Mouse (Mus musculus) liver, embryonic 13.5 days (tissue): ENCODE data around the gene Zeb2. TPM values are rescaled to one million over a fixed set of nuclear protein-coding genes. Genes with fewer than 3 reads are reported as not detected.

ENCODE experiments used
- ATAC-seq: fragments of 200-750 bp; cut with Nextera tagmentation; 2 replicates; pipeline ENCODE4 v1.8.0; 2017; ENCODE audit warnings: low read depth, mild to moderate bottlenecking, moderate number of reproducible peaks, moderate library complexity
- DNase-seq: peaks from one replicate; pipeline ENCODE4 v3.0.0; 2022
- H3K27ac ChIP-seq: fragments of 300-500 bp; sonication (generic); 2 replicates; pipeline ENCODE4 v1.5.1; 2015; ENCODE audit warnings: moderate library complexity, mild to moderate bottlenecking, inconsistent platforms
- H3K27me3 ChIP-seq: fragments of 300-500 bp; sonication (generic); 2 replicates; pipeline ENCODE4 v1.6.1; 2015; ENCODE audit warnings: mild to moderate bottlenecking, inconsistent platforms
- H3K36me3 ChIP-seq: fragments of 300-500 bp; sonication (generic); 2 replicates; pipeline ENCODE4 v1.6.1; 2015; ENCODE audit warnings: mild to moderate bottlenecking, inconsistent platforms
- H3K4me1 ChIP-seq: fragments of 300-500 bp; sonication (generic); replicated peaks from 2 replicates; pipeline ENCODE4 v1.6.1; 2015; ENCODE audit warnings: inconsistent platforms
- H3K4me2 ChIP-seq: fragments of 300-500 bp; sonication (generic); 2 replicates; pipeline ENCODE4 v1.6.1; 2015; ENCODE audit warnings: inconsistent platforms, mild to moderate bottlenecking, moderate library complexity
- H3K4me3 ChIP-seq: fragments of 300-500 bp; sonication (generic); replicated peaks from 2 replicates; pipeline ENCODE4 v1.5.1; 2015; ENCODE audit warnings: mild to moderate bottlenecking, inconsistent platforms
- H3K9ac ChIP-seq: fragments of 300-500 bp; sonication (generic); 2 replicates; pipeline ENCODE4 v1.6.1; 2015; ENCODE audit warnings: mild to moderate bottlenecking, inconsistent platforms
- H3K9me3 ChIP-seq: fragments of 300-500 bp; sonication (generic); replicated peaks from 2 replicates; pipeline ENCODE4 v1.6.1; 2016; ENCODE audit warnings: inconsistent platforms
- WGBS: fragments of 180-500 bp; shearing (Covaris S2); methylation state at CpG from one replicate; pipeline ENCODE4 v1.1.7; 2015; ENCODE audit not compliant: insufficient replicate concordance; 5-methylcytosine and 5-hydroxymethylcytosine counted together
- polyA plus RNA-seq: library from polyadenylated mRNA; unstranded; fragments of >200 nt; fragmentation: Nextera tagmentation; extraction: Ambion mirVana; gene quantifications from 2 replicates; pipeline ENCODE4 v1.2.1, GENCODE M21; 2015

Zeb2 gene
- polyA plus RNA-seq = 10.1 and 14.1 TPM in 2 replicates

- WGBS = under 1% methylated on average over 38 of the region's 39 CpGs
- Histone ChIP-seq H3K27ac (peak within 1 kb of the TSS; percentile 77), H3K9ac (peak within 1 kb of the TSS; percentile 77), H3K4me1 (peaks cover 42% of the 10 kb centered on the region), H3K27me3 (peaks cover 6% of the 10 kb centered on the region; the same call in 1 of the 2 replicates), H3K36me3 (no peaks in the 10 kb centered on the region), H3K4me2 (peak within 1 kb of the TSS; percentile 98), H3K4me3 (peak within 1 kb of the TSS; percentile 68), H3K9me3 (no peaks in the 10 kb centered on the region)
- DNase-seq = no peak
- ATAC-seq = peak; percentile 45
Measured at GRCm38 (mm10) chr2:45117087-45117561, at the start of gene Zeb2. TSS of gene Zeb2 (minus strand) at chr2:45117395.

DNA sequence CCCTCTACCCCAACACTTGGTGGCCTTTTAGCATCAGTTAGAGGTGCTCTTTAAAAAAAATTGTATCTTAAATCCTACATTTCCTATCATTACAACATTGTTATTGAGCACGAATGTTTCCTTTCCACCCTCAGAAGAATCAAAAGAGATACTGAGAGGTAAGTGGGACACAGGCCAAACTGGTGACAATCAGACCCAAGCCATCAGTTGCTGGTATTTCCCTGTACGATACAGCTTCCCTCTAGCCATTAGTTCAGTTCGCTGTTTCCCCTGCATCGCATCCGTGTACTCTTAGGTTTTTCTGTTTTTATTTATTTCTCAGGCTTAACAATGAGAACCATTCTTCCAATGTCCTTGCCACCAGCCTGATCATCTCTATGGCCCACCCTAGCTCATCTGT lies 41.6 kb upstream of the Zeb2 start:
- H3K27ac ChIP-seq = no peak overlapping the region
- 80% methylated on average over 5 of the region's 5 CpGs for WGBS
- no peaks in the 10 kb centered on the region for H3K4me1 ChIP-seq
- H3K4me3 ChIP-seq = no peak overlapping the region
- H3K4me2 ChIP-seq = no peak overlapping the region
- H3K9ac ChIP-seq = no peak overlapping the region
- ATAC-seq (no peak), DNase-seq (no peak)
- H3K27me3 ChIP-seq = no peaks in the 10 kb centered on the region
- no peaks in the 10 kb centered on the region for H3K9me3 ChIP-seq
- H3K36me3 ChIP-seq = no peaks in the 10 kb centered on the region

- DNase-seq (no peak), ATAC-seq (no peak)
- Histone ChIP-seq H3K4me2 (no peak overlapping the region), H3K9ac (no peak overlapping the region), H3K9me3 (no peaks in the 10 kb centered on the region), H3K27ac (no peak overlapping the region), H3K4me1 (no peaks in the 10 kb centered on the region), H3K36me3 (no peaks in the 10 kb centered on the region), H3K27me3 (no peaks in the 10 kb centered on the region), H3K4me3 (no peak overlapping the region)
- 49% methylated on average over 8 of the region's 8 CpGs for WGBS
Measured at GRCm38 (mm10) chr2:45158351-45158782, 41.2 kb upstream of the Zeb2 start.

DNA sequence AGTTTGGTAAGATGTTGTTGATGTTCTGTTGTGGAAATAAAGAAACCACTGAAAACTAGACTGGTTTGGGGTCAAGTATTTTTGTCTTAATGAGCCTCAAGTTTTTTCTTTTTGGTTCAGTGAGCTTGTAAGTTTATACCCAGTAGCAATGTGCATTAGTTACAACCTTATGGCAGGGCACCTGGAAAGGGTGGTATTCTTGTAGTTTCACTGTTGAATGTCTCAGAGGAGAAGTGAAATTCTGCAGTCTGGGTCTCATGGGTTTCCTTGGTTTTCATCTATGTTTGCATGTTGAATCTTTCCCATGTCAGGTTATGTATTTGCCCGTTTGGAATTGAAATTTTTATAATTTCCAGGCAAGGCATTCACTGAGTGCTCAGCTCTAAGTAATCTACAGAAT lies 36.1 kb upstream of the Zeb2 start:
- H3K27me3 ChIP-seq = no peaks in the 10 kb centered on the region
- ATAC-seq (no peak), DNase-seq (no peak)
- 40% methylated on average over 1 of the region's 1 CpGs for WGBS
- H3K4me2 ChIP-seq = no peak overlapping the region
- no peaks in the 10 kb centered on the region for H3K4me1 ChIP-seq
- H3K9ac ChIP-seq = no peak overlapping the region
- H3K9me3 ChIP-seq = no peaks in the 10 kb centered on the region
- H3K4me3 ChIP-seq = no peak overlapping the region
- H3K27ac ChIP-seq = no peak overlapping the region
- no peaks in the 10 kb centered on the region for H3K36me3 ChIP-seq

DNA sequence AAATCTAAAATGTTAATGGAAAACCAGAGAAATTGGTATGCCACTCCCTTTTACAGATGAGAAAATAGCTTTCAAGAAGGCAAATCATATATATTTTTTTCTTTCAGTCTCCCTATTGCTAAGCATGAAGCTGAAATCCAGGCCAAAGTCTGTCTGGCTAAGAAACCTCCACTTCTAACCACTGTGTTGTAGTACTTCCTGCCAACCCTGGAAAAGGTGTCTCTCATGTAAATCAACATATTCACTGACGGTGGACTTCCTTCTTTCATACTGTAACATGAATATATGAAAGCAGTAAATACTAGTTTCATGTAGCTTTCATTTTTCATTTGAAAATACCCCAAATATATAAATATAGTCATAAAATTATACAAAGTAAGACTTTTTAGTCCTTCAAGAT lies 26.0 kb upstream of the Zeb2 start:
- Histone ChIP-seq H3K36me3 (no peaks in the 10 kb centered on the region), H3K4me1 (no peaks in the 10 kb centered on the region), H3K27me3 (no peaks in the 10 kb centered on the region), H3K9me3 (no peaks in the 10 kb centered on the region), H3K27ac (no peak overlapping the region), H3K4me2 (no peak overlapping the region), H3K9ac (no peak overlapping the region), H3K4me3 (no peak overlapping the region)
- DNase-seq = no peak
- WGBS = 50% methylated on average over 1 of the region's 1 CpGs
- ATAC-seq = no peak

DNA sequence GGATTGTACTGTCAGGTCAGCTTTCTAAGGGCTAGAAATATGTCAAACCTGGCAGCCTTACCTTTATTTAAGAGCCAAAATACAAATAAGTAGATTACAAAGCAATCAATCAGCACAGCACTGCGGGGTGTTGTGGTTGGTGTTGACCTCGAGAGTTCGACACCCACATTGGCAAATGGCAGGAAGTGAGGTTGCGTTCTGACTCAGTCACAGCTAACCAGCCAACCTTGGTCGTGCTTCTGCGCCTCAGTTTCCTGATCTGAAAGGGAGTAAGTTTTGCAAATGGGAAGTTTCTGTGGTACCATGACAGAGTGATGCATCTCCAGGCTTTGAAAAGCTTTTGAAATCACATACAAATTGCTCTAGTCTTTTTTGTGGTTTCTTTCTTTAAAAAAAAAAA lies 21.7 kb upstream of the Zeb2 start:
- Histone ChIP-seq H3K4me3 (no peak overlapping the region), H3K9ac (no peak overlapping the region), H3K9me3 (no peaks in the 10 kb centered on the region), H3K27ac (no peak overlapping the region), H3K4me2 (no peak overlapping the region), H3K27me3 (no peaks in the 10 kb centered on the region), H3K36me3 (no peaks in the 10 kb centered on the region), H3K4me1 (peaks cover 5% of the 10 kb centered on the region)
- DNase-seq (no peak), ATAC-seq (no peak)
- WGBS = 48% methylated on average over 6 of the region's 6 CpGs

DNA sequence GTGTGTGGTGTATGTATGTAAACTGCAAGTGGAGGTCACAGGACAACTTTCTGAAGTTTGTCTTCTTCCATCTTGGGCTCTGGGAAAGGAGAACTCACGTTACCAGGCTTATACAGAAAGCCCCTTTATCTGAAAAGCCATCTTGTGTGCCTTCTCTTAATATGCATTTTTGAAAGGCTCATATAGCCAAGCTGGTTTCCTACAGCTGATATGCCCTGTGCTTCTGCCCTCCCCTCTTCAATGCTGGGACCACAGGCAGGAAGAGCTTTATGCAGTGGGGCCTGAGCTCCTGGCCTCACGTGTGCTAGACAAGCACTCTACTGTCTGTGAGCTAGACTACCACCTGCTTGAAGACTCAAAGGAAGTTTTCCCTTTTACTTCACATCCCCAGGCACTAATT lies 19.6 kb upstream of the Zeb2 start:
- H3K27ac ChIP-seq = no peak overlapping the region
- no peak overlapping the region for H3K4me3 ChIP-seq
- WGBS = 18% methylated on average over 2 of the region's 2 CpGs
- H3K9ac ChIP-seq = no peak overlapping the region
- H3K9me3 ChIP-seq = no peaks in the 10 kb centered on the region
- no peak overlapping the region for H3K4me2 ChIP-seq
- no peak for ATAC-seq
- no peaks in the 10 kb centered on the region for H3K36me3 ChIP-seq
- H3K27me3 ChIP-seq = no peaks in the 10 kb centered on the region
- no peak for DNase-seq
- peaks cover 5% of the 10 kb centered on the region for H3K4me1 ChIP-seq

DNA sequence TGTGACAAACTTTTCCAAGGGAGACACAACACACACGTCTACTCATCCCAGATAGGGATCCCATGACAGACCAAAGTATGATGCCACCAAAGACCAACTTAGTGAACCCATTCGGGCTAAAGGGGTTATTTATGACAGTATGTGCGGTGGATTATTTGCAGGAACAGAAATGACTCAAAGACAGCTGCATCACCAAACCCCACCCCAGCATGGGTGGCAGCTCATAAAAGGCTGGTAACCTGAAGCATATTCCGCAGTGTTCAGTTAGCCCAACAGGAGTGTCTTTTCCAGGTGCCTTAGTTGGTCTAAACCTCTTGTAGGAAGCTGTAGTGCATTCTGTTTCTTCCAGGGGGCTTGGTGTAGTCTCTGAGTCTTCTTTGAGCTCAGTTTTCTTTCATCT lies 16.0 kb upstream of the Zeb2 start:
- ATAC-seq = no peak
- no peak overlapping the region for H3K4me3 ChIP-seq
- 77% methylated on average over 4 of the region's 4 CpGs for WGBS
- H3K9me3 ChIP-seq = no peaks in the 10 kb centered on the region
- no peak overlapping the region for H3K9ac ChIP-seq
- H3K27ac ChIP-seq = no peak overlapping the region
- no peak for DNase-seq
- no peaks in the 10 kb centered on the region for H3K27me3 ChIP-seq
- H3K4me2 ChIP-seq = no peak overlapping the region
- peaks cover 5% of the 10 kb centered on the region for H3K4me1 ChIP-seq
- H3K36me3 ChIP-seq = no peaks in the 10 kb centered on the region

DNA sequence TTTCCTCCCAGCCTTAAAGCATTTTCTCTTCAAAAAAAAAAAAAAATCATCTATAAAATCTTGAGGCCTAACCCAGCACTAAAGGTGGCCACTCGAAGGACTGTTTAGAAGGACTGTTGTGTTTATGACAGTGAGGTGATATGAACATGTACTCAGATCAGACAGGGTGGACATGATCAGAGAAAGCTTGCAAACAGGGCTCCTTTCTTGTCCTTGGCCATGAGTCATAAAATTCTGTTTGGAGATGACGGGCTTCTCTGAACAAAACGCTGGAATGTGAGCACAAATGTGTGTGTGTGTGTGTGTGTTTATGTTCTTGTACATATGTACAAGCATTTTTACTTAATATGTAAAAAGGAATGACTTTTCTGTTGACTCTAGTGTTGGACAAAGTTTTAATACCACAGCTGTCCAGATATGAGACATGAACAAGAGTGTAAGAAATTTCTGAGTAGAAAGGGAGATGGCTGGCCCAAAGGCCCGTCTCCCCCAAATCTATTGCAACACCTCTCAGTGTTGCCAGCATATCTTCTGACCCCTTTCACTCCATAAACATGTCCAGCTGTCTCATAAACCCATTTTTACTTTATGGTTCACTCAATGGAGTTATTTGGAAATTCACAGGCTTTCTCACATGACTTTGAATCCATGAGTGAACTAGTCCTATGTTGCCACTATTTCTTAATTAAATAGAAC lies 13.4 kb upstream of the Zeb2 start:
- Histone ChIP-seq H3K4me2 (no peak overlapping the region), H3K4me1 (no peaks in the 10 kb centered on the region), H3K4me3 (no peak overlapping the region), H3K36me3 (no peaks in the 10 kb centered on the region), H3K27me3 (no peaks in the 10 kb centered on the region), H3K9ac (no peak overlapping the region), H3K27ac (no peak overlapping the region), H3K9me3 (no peaks in the 10 kb centered on the region)
- ATAC-seq (no peak), DNase-seq (no peak)
- WGBS = 63% methylated on average over 4 of the region's 4 CpGs

- no peak for DNase-seq
- no peak overlapping the region for H3K27ac ChIP-seq
- no peaks in the 10 kb centered on the region for H3K27me3 ChIP-seq
- H3K9ac ChIP-seq = no peak overlapping the region
- no peak overlapping the region for H3K4me3 ChIP-seq
- WGBS = 64% methylated on average over 6 of the region's 6 CpGs
- H3K36me3 ChIP-seq = no peaks in the 10 kb centered on the region
- ATAC-seq = no peak
- no peaks in the 10 kb centered on the region for H3K9me3 ChIP-seq
- no peaks in the 10 kb centered on the region for H3K4me1 ChIP-seq
- H3K4me2 ChIP-seq = no peak overlapping the region
Measured at GRCm38 (mm10) chr2:45129556-45129955, 12.4 kb upstream of the Zeb2 start.

- Histone ChIP-seq H3K36me3 (no peaks in the 10 kb centered on the region), H3K27ac (no peak overlapping the region), H3K4me3 (no peak overlapping the region), H3K4me2 (no peak overlapping the region), H3K27me3 (no peaks in the 10 kb centered on the region), H3K9ac (no peak overlapping the region), H3K4me1 (no peaks in the 10 kb centered on the region), H3K9me3 (no peaks in the 10 kb centered on the region)
- 79% methylated on average over 2 of the region's 2 CpGs for WGBS
- DNase-seq (no peak), ATAC-seq (no peak)
Measured at GRCm38 (mm10) chr2:45128696-45129095, 11.5 kb upstream of the Zeb2 start.

DNA sequence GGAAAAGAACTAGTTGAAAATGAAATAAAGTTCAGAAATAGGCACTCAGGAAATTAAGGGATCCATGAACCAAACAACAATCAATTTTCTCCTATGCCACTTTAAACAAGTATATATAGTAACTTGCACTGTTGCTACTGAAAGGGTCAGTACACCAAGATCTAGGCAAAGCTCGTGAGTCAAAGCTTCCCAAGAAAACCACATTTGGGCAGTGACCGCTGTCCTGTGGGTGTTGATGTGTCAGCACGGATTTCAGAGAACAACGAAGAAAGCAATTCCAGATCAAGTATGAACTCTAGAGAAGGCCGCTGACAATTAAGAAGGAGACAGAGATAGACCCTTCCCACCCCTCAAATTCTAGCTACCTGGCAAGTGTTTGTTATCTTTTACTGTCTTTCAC lies 9.2 kb upstream of the Zeb2 start:
- no peak overlapping the region for H3K9ac ChIP-seq
- H3K27ac ChIP-seq = no peak overlapping the region
- DNase-seq = no peak
- H3K9me3 ChIP-seq = no peaks in the 10 kb centered on the region
- H3K36me3 ChIP-seq = no peaks in the 10 kb centered on the region
- no peak for ATAC-seq
- WGBS = 68% methylated on average over 5 of the region's 5 CpGs
- H3K4me1 ChIP-seq = no peaks in the 10 kb centered on the region
- no peaks in the 10 kb centered on the region for H3K27me3 ChIP-seq
- H3K4me3 ChIP-seq = no peak overlapping the region
- no peak overlapping the region for H3K4me2 ChIP-seq
